Mouse (Mus musculus) cerebellum, adult 2 months (tissue): ENCODE measurements at regions not wholly inside any gene's neighbourhood (a gene's known extent, or its start where the extent isn't known, plus 50 kb on each side); places are given as distances from the start of the nearest gene placed in this dataset.

ENCODE experiments used
- CTCF ChIP-seq: fragments of 200-500 bp; IDR thresholded peaks from 2 replicates; pipeline ENCODE4 v1.5.1; 2011; ENCODE audit warnings: low read depth, mild to moderate bottlenecking, control low read depth, low read length, moderate library complexity, borderline replicate concordance; ENCODE audit not compliant: insufficient read depth
- POLR2A ChIP-seq: fragments of 200-500 bp; IDR thresholded peaks from 2 replicates; pipeline ENCODE4 v1.6.1; 2011; ENCODE audit warnings: low read length, control low read depth, borderline replicate concordance; ENCODE audit not compliant: insufficient read depth

GRCm38 (mm10) chr13:83879561-83879960 lies 342.5 kb upstream of the Tmem161b start:
- TF ChIP-seq CTCF (no peak), POLR2A (no peak)
